Mouse (Mus musculus): ENCODE results near the gene Psg28.

GRCm38 (mm10) chr7:18402527-18403237 lies 29.2 kb downstream of the Psg28 start:
- TF ChIP-seq CTCF (IDR thresholded peaks at IDR 0.05; ENCODE audit: borderline replicate concordance, extremely low read depth, insufficient read depth, insufficient read length) (no peak), POLR2A (IDR thresholded peaks at IDR 0.05; ENCODE audit: borderline replicate concordance, extremely low read depth, insufficient read depth, insufficient read length, poor library complexity, severe bottlenecking) (no peak)

All from brain, embryonic 14.5 days (tissue).